Mouse (Mus musculus): ENCODE results near the gene Tulp1. TPM values are rescaled to one million over a fixed set of nuclear protein-coding genes. Genes with fewer than 3 reads are reported as not detected.

Gene Tulp1
- polyA plus RNA-seq, 1 experiment from 2014 or later, result 3.5 TPM

DNA sequence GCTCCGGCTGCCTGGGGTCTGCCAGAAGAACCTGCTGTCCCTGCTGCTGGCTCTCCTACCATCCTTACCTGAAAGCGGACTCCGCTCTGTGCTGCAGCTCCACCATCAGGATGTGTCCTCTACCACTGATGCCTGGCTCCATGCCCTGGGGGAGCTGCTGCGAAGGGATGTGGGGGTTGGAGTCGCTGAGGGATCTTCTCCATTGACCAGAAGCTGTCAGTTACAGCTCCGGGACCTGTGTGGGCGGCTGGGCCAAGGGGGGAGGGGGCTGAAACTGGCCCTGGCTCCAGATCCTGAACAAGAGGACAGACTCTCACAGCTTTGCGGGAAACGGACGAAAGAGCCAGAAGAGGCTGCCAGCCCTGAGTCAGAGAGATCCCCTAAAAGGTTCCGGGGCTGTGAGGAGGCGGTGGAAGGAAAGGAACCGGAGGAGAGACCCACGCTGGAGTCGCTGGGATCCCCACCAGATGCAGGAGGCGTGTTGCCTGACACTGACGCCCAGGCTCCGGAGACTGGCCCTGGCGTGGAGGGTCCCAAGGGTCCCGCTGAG is 49.3 kb downstream of the Tulp1 start:
- H3K4me3 ChIP-seq, result peak overlapping the region; percentile 0; the same call in 1 of the 2 replicates
- H3K4me1 ChIP-seq, result peaks cover 45% of the 10 kb centered on the region
- no peak for DNase-seq (ENCODE audit: extremely low spot score, low spot score)
- WGBS, result 84% methylated on average over 20 of the region's 20 CpGs
- H3K27me3 ChIP-seq (ENCODE audit: poor library complexity, severe bottlenecking), result no peaks in the 10 kb centered on the region
- no peaks in the 10 kb centered on the region for H3K9me3 ChIP-seq
- 0 out of 2 replicates have a peak overlapping the region, but pooled peaks have one; percentile 3 for H3K27ac ChIP-seq
- peaks cover 49% of the 10 kb centered on the region for H3K36me3 ChIP-seq (replicated peaks)

DNA sequence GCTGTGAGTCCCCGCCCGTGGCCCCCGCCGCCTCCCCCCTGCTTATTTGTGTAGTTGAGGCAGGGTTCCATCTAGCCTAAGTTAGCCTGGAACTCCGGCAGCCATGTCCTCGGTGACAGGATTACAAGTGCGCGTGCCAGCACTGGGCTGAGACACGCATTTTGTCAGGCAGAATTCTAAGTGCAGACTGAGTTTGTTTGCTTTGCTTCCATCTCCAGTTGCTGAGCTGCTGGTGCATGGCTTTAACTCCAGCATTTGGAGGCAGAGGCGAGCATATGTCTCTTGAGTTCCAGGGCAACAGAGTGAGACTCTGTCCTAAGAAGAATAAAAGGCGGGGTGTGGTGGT is 51.2 kb downstream of the Tulp1 start:
- no peaks in the 10 kb centered on the region for H3K9me3 ChIP-seq
- H3K27ac ChIP-seq, result peak overlapping the region; percentile 95
- H3K4me3 ChIP-seq, result peak overlapping the region; percentile 88
- peaks cover 45% of the 10 kb centered on the region for H3K4me1 ChIP-seq
- 2% methylated on average over 11 of the region's 11 CpGs for WGBS
- H3K36me3 ChIP-seq (replicated peaks), result peaks cover 34% of the 10 kb centered on the region
- H3K27me3 ChIP-seq (ENCODE audit: poor library complexity, severe bottlenecking), result no peaks in the 10 kb centered on the region
- DNase-seq (ENCODE audit: extremely low spot score, low spot score), result no peak

DNA sequence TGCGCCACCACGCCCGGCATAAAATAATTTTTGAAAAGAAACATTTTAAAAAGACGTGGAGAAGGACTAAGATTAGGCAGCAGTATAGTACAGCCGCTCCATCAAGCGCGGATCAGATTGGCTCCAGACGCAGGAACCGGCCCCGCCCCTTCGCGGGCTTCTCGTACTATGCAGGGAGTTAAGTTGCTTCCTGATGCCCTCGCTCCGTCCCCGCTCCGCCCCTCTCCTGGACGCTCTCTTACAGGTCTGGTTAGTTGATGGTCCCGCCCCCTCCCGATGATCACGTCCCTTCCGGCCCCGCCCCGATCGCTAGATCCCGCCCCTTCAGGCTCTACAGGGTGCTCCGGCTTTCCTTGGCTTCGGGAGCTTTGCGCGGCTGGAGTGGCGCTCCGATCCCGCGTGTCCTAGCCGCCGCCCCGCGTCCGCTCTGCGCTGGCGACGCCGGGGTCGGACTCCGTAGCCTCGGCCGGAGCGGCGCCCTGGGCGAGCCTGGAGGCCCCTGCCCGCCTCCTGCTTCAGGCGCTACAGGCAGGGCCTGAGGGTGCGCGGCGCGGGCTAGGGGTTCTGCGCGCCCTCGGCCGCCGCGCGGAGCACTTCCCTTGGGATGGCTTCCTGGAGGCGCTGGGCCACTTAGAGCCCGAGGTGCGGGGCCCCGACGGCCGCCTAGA is 51.7 kb downstream of the Tulp1 start, which contains the start of gene Fance:
Fance (plus strand) TSS at position 308 of the 668 bp plus-strand sequence.
- WGBS, result under 1% methylated on average over 69 of the region's 69 CpGs
- Histone ChIP-seq H3K36me3 (replicated peaks) (peaks cover 29% of the 10 kb centered on the region), H3K4me1 (peaks cover 50% of the 10 kb centered on the region), H3K9me3 (no peaks in the 10 kb centered on the region), H3K27me3 (ENCODE audit: poor library complexity, severe bottlenecking) (no peaks in the 10 kb centered on the region), H3K27ac (peak within 1 kb of the TSS; percentile 95), H3K4me3 (peak within 1 kb of the TSS; percentile 88)
- peak; percentile 100 for DNase-seq (ENCODE audit: extremely low spot score, low spot score)

DNA sequence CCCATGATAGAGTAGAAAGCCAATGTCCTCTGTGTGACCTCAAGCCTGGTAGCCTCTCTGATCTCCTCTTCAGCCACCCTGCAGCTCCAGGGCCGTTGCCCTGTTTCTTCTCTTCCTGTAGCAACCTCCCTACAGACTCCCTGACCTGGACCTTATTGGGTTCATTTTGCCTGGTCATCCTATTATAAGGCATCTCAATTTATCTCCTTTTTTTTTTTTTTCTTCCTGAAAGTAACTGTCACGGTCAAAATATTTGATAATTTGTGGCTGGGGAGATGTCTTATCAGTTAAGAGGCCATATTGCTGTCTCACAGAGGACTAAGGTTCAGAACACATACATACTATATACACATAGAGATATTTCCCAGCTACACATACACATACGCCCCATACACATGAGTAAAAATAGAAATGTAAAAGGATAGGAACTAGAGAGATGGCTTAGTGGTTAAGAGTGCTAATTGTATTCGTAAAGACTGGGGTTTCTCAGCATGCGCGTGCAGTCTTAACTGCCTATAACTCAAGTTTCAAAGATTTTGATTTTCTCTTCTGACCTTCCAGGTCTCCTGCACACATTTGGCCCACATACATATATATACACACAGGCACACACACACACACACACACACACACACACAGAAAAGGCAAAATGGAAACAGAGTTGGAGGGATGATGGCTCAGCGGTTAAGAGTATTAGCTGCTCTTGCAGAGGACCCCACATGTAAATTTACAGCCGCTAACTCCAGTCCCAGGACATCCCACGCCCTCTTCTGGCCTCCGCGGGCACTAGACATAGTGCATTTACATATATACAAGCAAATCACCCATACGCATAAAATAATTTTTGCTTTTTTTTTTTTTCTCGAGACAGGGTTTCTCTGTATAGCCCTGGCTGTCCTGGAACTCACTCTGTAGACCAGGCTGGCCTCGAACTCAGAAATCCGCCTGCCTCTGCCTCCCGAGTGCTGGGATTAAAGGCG is 52.5 kb downstream of the Tulp1 start:
- WGBS, result 28% methylated on average over 17 of the region's 17 CpGs
- Histone ChIP-seq H3K27ac (peak overlapping the region; percentile 95), H3K4me1 (peaks cover 53% of the 10 kb centered on the region), H3K36me3 (replicated peaks) (peaks cover 21% of the 10 kb centered on the region), H3K4me3 (peak overlapping the region; percentile 88), H3K27me3 (ENCODE audit: poor library complexity, severe bottlenecking) (no peaks in the 10 kb centered on the region), H3K9me3 (no peaks in the 10 kb centered on the region)
- DNase-seq (ENCODE audit: extremely low spot score, low spot score), result no peak

DNA sequence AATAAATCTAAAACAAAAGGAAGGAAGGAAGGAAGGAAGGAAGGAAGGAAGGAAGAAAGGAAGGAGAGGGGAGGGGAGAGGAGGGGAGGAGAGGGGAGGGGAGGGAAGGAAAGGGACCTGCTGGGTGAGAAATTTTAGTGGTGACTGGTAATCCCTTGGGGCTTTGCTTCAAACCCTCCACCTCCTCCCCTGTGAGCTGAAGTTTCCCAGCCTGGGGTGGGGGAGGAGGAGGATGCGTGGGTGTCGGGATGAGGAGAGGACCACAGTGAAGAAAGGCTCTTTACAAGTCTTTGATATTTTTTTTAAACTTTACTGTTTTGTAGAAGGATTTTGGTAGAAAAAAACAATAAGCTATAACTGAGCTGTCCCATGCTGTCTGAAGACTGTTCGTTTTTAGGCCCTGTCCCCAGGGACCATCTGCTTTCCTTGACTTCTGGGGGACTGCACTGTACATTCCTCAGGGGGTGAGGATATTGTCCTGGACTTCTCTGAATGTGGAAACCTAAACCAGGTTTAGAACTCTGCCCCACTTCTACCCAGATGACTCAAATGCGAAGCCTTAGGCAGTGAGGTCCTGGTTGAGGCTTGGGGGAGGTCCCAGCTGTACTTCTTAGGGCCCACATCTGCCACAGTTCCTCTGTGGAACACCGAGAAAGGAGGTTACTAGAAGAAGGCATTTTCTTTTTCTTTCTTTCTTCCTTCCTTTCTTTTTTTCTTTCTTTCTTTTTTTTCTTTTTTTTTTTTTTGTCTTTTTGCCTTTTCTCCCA is 53.5 kb downstream of the Tulp1 start:
- H3K4me3 ChIP-seq, result no peak overlapping the region
- H3K36me3 ChIP-seq (replicated peaks), result peaks cover 11% of the 10 kb centered on the region
- peaks cover 43% of the 10 kb centered on the region for H3K4me1 ChIP-seq
- DNase-seq (ENCODE audit: extremely low spot score, low spot score), result no peak
- H3K27me3 ChIP-seq (ENCODE audit: poor library complexity, severe bottlenecking), result no peaks in the 10 kb centered on the region
- H3K27ac ChIP-seq, result no peak overlapping the region
- WGBS, result 78% methylated on average over 5 of the region's 5 CpGs
- no peaks in the 10 kb centered on the region for H3K9me3 ChIP-seq

DNA sequence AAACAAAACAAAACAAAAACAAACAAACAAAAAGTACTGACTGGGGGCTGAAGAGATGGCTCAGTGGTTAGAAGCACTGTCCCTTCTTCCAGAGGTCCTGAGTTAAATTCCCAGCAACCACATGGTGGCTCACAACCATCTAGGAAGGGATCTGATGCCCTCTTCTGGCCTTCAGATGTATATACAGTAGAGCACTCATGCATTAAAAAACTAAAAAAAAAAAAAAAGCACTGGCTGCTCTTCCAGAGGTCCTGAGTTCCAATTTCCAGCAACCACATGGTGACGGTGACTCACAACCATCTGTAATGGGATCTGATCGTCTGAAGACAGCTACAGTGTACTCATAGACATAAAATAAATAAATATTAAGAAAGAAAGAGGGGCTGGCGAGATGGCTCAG is 54.2 kb downstream of the Tulp1 start:
- no peak for DNase-seq (ENCODE audit: extremely low spot score, low spot score)
- H3K27ac ChIP-seq, result no peak overlapping the region
- H3K36me3 ChIP-seq (replicated peaks), result peaks cover 4% of the 10 kb centered on the region
- H3K4me1 ChIP-seq, result peaks cover 36% of the 10 kb centered on the region
- WGBS, result 86% methylated on average over 3 of the region's 3 CpGs
- no peak overlapping the region for H3K4me3 ChIP-seq
- no peaks in the 10 kb centered on the region for H3K9me3 ChIP-seq
- H3K27me3 ChIP-seq (ENCODE audit: poor library complexity, severe bottlenecking), result no peaks in the 10 kb centered on the region

DNA sequence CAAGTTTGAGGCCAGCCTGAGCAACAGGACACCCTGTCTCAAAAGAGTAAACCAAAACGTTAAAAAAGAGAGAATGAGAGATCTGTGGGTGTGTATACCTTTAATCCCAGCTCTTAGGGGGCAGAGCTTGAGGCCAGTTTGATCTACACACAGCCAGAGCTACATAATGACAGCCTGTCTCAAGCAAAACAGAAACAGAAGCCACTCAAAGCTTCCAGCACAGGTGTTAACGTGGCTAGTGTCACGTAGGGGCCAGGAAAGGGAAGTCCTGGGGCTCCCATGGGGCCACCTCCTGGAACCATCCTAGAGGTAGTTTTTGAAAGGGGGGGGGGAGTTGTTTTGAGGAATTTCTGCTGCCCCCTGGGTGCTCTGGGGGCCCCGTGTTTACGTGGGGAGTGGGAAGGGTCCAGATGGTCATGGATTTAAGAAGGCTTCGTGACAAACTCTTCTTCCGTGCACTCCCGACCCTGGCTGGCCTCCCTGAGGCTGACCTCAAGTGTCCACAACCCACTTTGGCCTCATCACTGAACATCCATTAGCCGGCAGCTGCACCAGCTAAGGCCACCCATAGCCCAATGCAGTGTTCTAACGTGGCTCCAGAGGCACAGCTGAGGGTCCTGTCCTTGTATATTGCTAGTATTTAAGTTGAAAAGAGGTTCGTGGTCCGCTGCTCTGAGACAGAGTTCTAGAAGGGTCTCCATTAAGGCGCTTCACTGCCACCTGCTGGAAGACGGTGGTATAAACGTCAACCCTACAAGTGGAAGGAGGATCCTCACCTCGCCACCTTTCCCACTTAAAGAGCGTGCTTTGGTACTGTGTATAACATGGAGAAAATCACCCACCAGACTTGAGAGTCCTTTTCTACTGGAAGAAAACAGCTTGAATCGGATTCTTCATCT is 56.5 kb downstream of the Tulp1 start:
- peak overlapping the region; percentile 63 for H3K27ac ChIP-seq

DNA sequence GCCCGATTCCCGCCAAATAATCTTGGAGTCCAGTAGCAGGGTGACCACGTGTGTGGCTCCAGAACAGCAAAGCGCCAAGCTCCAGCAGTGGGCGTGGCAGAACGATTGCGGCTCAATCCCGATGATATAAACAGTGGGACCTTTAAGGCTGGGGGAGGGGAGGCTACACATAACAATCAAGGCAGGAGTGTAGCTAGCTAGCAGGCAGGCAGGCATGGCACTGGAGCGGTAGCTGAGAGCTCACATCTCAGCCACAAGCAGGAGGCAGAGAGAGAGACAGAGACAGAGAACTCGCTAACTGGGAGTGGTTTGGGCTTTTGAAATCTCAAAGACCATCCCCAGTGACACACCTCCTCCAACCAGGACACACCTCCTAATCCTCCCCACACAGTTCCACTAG is 59.9 kb downstream of the Tulp1 start:
- Histone ChIP-seq H3K4me1 (peaks cover 29% of the 10 kb centered on the region), H3K9me3 (no peaks in the 10 kb centered on the region), H3K4me3 (no peak overlapping the region), H3K27ac (no peak overlapping the region), H3K36me3 (replicated peaks) (no peaks in the 10 kb centered on the region; the same call in 1 of the 2 replicates), H3K27me3 (ENCODE audit: poor library complexity, severe bottlenecking) (no peaks in the 10 kb centered on the region)
- DNase-seq (ENCODE audit: extremely low spot score, low spot score), result no peak
- 61% methylated on average over 10 of the region's 10 CpGs for WGBS

More for the DNA sequence above, 56.5 kb downstream of the Tulp1 start:
- 23% methylated on average over 18 of the region's 18 CpGs for WGBS
- Histone ChIP-seq H3K27me3 (ENCODE audit: poor library complexity, severe bottlenecking) (no peaks in the 10 kb centered on the region), H3K4me3 (no peak overlapping the region), H3K36me3 (replicated peaks) (no peaks in the 10 kb centered on the region), H3K4me1 (peaks cover 27% of the 10 kb centered on the region), H3K9me3 (no peaks in the 10 kb centered on the region)
- DNase-seq (ENCODE audit: extremely low spot score, low spot score), result peak; percentile 86

Other genes starting within 250 kb of the Tulp1 start
- 11.5 and 13.9 TPM in 2 replicates for gene Scube3, start 223.1 kb downstream of the Tulp1 start, polyA plus RNA-seq (2016; fragmentation: Nextera tagmentation; extraction: Ambion mirVana)
- gene Zfp523, start 188.1 kb downstream of the Tulp1 start, polyA plus RNA-seq (2016; fragmentation: Nextera tagmentation; extraction: Ambion mirVana), result 32.6 and 35.6 TPM in 2 replicates
- 2.4 and 4.1 TPM in 2 replicates for gene Def6, start 157.4 kb downstream of the Tulp1 start, polyA plus RNA-seq (2016; fragmentation: Nextera tagmentation; extraction: Ambion mirVana)
- gene Ppard, start 132.5 kb downstream of the Tulp1 start, polyA plus RNA-seq (2016; fragmentation: Nextera tagmentation; extraction: Ambion mirVana), result 1.3 and 1.4 TPM in 2 replicates
- 31.6 and 32.5 TPM in 2 replicates for gene Fance, start 51.7 kb downstream of the Tulp1 start, polyA plus RNA-seq (2016; fragmentation: Nextera tagmentation; extraction: Ambion mirVana)
- 511 and 540 TPM in 2 replicates for gene Rpl10a, start 36.8 kb downstream of the Tulp1 start, polyA plus RNA-seq (2016; fragmentation: Nextera tagmentation; extraction: Ambion mirVana)
- gene Tead3, start 14.4 kb downstream of the Tulp1 start, polyA plus RNA-seq (2016; fragmentation: Nextera tagmentation; extraction: Ambion mirVana), result 5.2 and 5.5 TPM in 2 replicates
- 31.7 and 33.5 TPM in 2 replicates for gene Fkbp5, start 152.3 kb upstream of the Tulp1 start, polyA plus RNA-seq (2016; fragmentation: Nextera tagmentation; extraction: Ambion mirVana)
- not detected in 2 replicates for gene Armc12, start 165.6 kb upstream of the Tulp1 start, polyA plus RNA-seq (2016; fragmentation: Nextera tagmentation; extraction: Ambion mirVana)
- gene Clpsl2, start 184.2 kb upstream of the Tulp1 start, polyA plus RNA-seq (2016; fragmentation: Nextera tagmentation; extraction: Ambion mirVana), result not detected in 2 replicates
- not detected in 2 replicates for gene Clps, start 195.5 kb upstream of the Tulp1 start, polyA plus RNA-seq (2016; fragmentation: Nextera tagmentation; extraction: Ambion mirVana)
- 0.41 and 0.45 TPM in 2 replicates for gene Lhfpl5, start 210.4 kb upstream of the Tulp1 start, polyA plus RNA-seq (2016; fragmentation: Nextera tagmentation; extraction: Ambion mirVana)

Data from forebrain, embryonic 10.5 days (tissue).